In the genomic region with DNA sequence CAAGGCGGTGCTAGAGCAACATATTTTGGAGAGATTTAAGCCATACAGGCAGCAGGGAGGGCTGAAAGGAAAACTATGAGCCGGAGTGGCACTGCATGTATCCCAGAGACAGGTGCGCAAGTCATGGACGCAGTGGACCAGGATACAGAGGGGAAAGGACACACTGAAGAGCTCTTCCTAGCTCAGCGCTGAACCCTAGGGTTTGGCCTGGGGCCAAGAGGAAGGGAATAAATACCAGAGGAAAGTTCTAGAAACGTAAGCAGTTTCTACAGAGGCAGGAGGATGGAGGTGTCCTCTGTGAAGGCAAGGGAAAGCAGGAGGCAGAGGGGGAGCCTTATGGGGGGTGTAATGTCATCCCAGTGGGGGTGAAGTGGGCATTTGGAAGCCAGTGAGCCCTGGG, we compare ENCODE assay signal across 24 mouse cellular contexts.
DNase-seq lines count a peak whose midpoint lies in the region; ATAC-seq and TF ChIP-seq lines count a peak whose summit lies in the region.
"Had no signal": no experiment of that assay in that cellular context is flagged by ENCODE, and none has a peak within 500 bp of the region (broad histone marks: within the 10 kb centered on the region; RNA-seq: fewer than 3 reads in every experiment).

No protein-coding gene starts in this region.

- H3K4me1 ChIP-seq in midbrain, embryonic 11.5 days (ENCODE audit: control insufficient read depth, insufficient read depth, low read length): no peaks in the 10 kb centered on the region
- no peaks in the 10 kb centered on the region for H3K4me1 ChIP-seq in midbrain, postnatal 0 days (ENCODE audit: insufficient read depth, low read length)
- H3K4me1 ChIP-seq: embryonic facial prominence, embryonic 12.5 days had no signal

- H3K27ac ChIP-seq in midbrain, embryonic 11.5 days (ENCODE audit: low read depth, low read length): no peak overlapping the region
- no peak overlapping the region for H3K27ac ChIP-seq in midbrain, postnatal 0 days (ENCODE audit: low read depth, low read length)
- H3K27ac ChIP-seq: embryonic facial prominence, embryonic 10.5 days; embryonic facial prominence, embryonic 12.5 days; forebrain, embryonic 13.5 days; forebrain, embryonic 15.5 days had no signal

- no peaks in the 10 kb centered on the region for H3K36me3 ChIP-seq in midbrain, embryonic 11.5 days (ENCODE audit: control insufficient read depth, insufficient read depth, low read length)
- H3K36me3 ChIP-seq in midbrain, postnatal 0 days (ENCODE audit: insufficient read depth, low read length): 0 out of 2 replicates have a peak, but pooled peaks cover 5% of the 10 kb centered on the region
- H3K36me3 ChIP-seq: embryonic facial prominence, embryonic 10.5 days; embryonic facial prominence, embryonic 12.5 days; forebrain, embryonic 15.5 days; G1E had no signal

- peak; percentile 53 for DNase-seq in cerebellum, postnatal 10 days
- no peak for DNase-seq in cerebellum, adult 11-12 months
- DNase-seq in kidney, adult 9 months: peak; percentile 39
- no peak for DNase-seq in kidney, adult 11 months
- DNase-seq in kidney, postnatal 14 days: peak; percentile 29
- DNase-seq in kidney, adult 18-20 months: no peak
- DNase-seq in midbrain, embryonic 11.5 days (ENCODE audit: low spot score, missing footprints): peak; percentile 70
- DNase-seq in midbrain, postnatal 0 days (ENCODE audit: low spot score): no peak
- DNase-seq: adrenal gland, adult 8-10 months; adrenal gland, postnatal 14 days; adrenal gland, postnatal 36 days; B cell, adult 2 months; cerebellum, adult 18-20 months; cerebellum, adult 8-10 months; cerebellum, adult 9-11 months; cerebellum, postnatal 25 days had no signal

- 92% methylated on average over 6 of the region's 6 CpGs for WGBS in midbrain, embryonic 11.5 days
- 82% methylated on average over 6 of the region's 6 CpGs for WGBS in midbrain, postnatal 0 days

- H3K9ac ChIP-seq in midbrain, embryonic 11.5 days (ENCODE audit: low read length): no peak overlapping the region
- no peak overlapping the region for H3K9ac ChIP-seq in midbrain, postnatal 0 days (replicated peaks; ENCODE audit: low read length, poor library complexity, severe bottlenecking)
- H3K9ac ChIP-seq: embryonic facial prominence, embryonic 12.5 days; forebrain, embryonic 13.5 days; forebrain, embryonic 15.5 days had no signal

- H3K4me2 ChIP-seq in midbrain, embryonic 11.5 days: no peak overlapping the region
- H3K4me2 ChIP-seq in midbrain, postnatal 0 days (ENCODE audit: low read depth, low read length, poor library complexity, severe bottlenecking): no peak overlapping the region
- H3K4me2 ChIP-seq: embryonic facial prominence, embryonic 12.5 days; forebrain, embryonic 13.5 days; forebrain, embryonic 15.5 days had no signal

- no peaks in the 10 kb centered on the region for H3K9me3 ChIP-seq in midbrain, embryonic 11.5 days (ENCODE audit: control insufficient read depth, low read length)
- H3K9me3 ChIP-seq in midbrain, postnatal 0 days (ENCODE audit: low read length): no peaks in the 10 kb centered on the region
- H3K9me3 ChIP-seq: embryonic facial prominence, embryonic 10.5 days; embryonic facial prominence, embryonic 12.5 days; forebrain, embryonic 13.5 days; forebrain, embryonic 15.5 days; G1E had no signal

- ATAC-seq in midbrain, embryonic 11.5 days (ENCODE audit: low FRiP score): no peak
- ATAC-seq in midbrain, postnatal 0 days (ENCODE audit: low FRiP score): no peak
- ATAC-seq: activated CD4-positive, CD25-positive, alpha-beta regulatory T cell, adult 4 months; CD4-positive, CD25-positive, alpha-beta regulatory T cell, adult 4 months; forebrain, embryonic 13.5 days; forebrain, embryonic 15.5 days; Patski had no signal

- TF ChIP-seq CTCF in midbrain, postnatal 0 days (IDR thresholded peaks at IDR 0.05): no peak

- H3K4me3 ChIP-seq in midbrain, embryonic 11.5 days (ENCODE audit: low read depth, low read length): no peak overlapping the region
- no peak overlapping the region for H3K4me3 ChIP-seq in midbrain, postnatal 0 days (ENCODE audit: low read depth, low read length)
- H3K4me3 ChIP-seq: embryonic facial prominence, embryonic 10.5 days; embryonic facial prominence, embryonic 12.5 days; forebrain, embryonic 13.5 days; forebrain, embryonic 15.5 days had no signal

- no peaks in the 10 kb centered on the region for H3K27me3 ChIP-seq in midbrain, embryonic 11.5 days (ENCODE audit: control insufficient read depth, insufficient read depth, low read length)
- H3K27me3 ChIP-seq in midbrain, postnatal 0 days (ENCODE audit: insufficient read depth, low read length): no peaks in the 10 kb centered on the region
- H3K27me3 ChIP-seq: embryonic facial prominence, embryonic 12.5 days; forebrain, embryonic 13.5 days; forebrain, embryonic 15.5 days had no signal

Comparison
In these comparisons a context has a peak if more than half of its experiments do, and no peak if none do; other contexts are left out.
1. DNase-seq: peak in cerebellum, postnatal 10 days (2 of 2), kidney, adult 9 months (single experiment), kidney, postnatal 14 days (single experiment) and midbrain, embryonic 11.5 days (single experiment); none in cerebellum, adult 11-12 months (single experiment), kidney, adult 11 months (single experiment), kidney, adult 18-20 months (single experiment) and midbrain, postnatal 0 days (single experiment).